In the genomic region with DNA sequence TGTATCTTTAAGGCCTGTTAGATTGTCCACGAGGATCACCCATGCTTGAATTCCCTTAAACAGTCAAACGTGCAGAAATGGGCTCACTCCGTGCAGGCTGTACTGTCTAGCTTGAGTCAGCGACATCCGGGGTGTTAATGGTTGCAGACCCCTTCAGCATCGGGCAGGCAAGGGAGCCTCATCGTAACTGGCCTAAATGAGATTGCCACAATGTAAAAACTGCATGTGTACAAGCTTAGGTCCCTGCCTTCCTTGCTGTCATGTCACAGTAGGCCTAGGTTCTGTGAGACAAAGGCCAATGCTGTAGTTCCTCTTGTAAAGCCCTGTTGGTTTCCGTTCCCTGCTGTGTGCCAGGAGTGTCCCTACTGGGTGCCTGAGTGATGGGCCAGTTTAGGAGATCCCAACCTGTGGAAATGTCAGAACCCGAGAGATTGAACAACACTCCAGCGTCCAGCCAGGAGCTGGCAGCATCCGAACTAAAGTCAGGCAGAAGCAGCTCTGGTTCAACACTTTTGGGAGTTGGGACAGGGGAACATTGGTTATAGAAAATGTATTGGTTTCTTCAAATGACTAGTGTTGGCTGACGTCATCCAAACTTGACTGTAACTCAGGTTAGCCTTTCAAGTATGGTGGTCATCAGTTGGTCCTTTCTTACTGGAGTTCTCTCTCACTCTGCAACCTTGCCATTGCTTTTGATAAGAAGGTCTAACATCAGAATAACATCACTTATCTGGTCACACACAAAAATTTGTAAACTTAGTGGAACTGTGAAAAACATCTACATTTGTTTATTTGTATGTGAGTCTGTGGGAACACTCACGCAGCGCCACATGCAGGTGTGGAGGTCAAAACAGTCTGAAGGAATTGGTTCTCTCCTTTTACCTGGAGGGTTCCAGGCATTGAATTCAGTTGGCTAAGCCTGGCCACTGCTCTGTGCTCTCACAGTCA, we compare ENCODE assay signal across 8 mouse cellular contexts. TPM values are rescaled to one million over a fixed set of nuclear protein-coding genes. Genes with fewer than 3 reads are reported as not detected.
DNase-seq lines count a peak whose midpoint lies in the region; ATAC-seq lines count a peak whose summit lies in the region.

No protein-coding gene starts in this region.

- peak overlapping the region; percentile 74 for H3K4me3 ChIP-seq in heart, embryonic 10.5 days
- peak overlapping the region; percentile 72 for H3K4me3 ChIP-seq in limb, embryonic 12.5 days (replicated peaks)
- H3K4me3 ChIP-seq in midbrain, embryonic 12.5 days, result peak overlapping the region; percentile 75

- H3K4me2 ChIP-seq in limb, embryonic 12.5 days, result peak overlapping the region; percentile 91
- H3K4me2 ChIP-seq in midbrain, embryonic 12.5 days (replicated peaks), result peak overlapping the region; percentile 86

- peaks cover 18% of the 10 kb centered on the region; the same call in 1 of the 2 replicates for H3K36me3 ChIP-seq in heart, embryonic 10.5 days
- H3K36me3 ChIP-seq in limb, embryonic 12.5 days, result 0 out of 2 replicates have a peak, but pooled peaks cover 21% of the 10 kb centered on the region
- H3K36me3 ChIP-seq in midbrain, embryonic 12.5 days, result peaks cover 5% of the 10 kb centered on the region; the same call in 1 of the 2 replicates

- peaks cover 9% of the 10 kb centered on the region for H3K4me1 ChIP-seq in heart, embryonic 10.5 days
- H3K4me1 ChIP-seq in limb, embryonic 12.5 days (replicated peaks), result peaks cover 17% of the 10 kb centered on the region
- H3K4me1 ChIP-seq in midbrain, embryonic 12.5 days, result peaks cover 21% of the 10 kb centered on the region

- no peaks in the 10 kb centered on the region for H3K27me3 ChIP-seq in heart, embryonic 10.5 days (ENCODE audit: insufficient read depth, poor library complexity, severe bottlenecking)
- no peaks in the 10 kb centered on the region for H3K27me3 ChIP-seq in limb, embryonic 12.5 days
- H3K27me3 ChIP-seq in midbrain, embryonic 12.5 days, result no peaks in the 10 kb centered on the region

- H3K9me3 ChIP-seq in heart, embryonic 10.5 days, result no peaks in the 10 kb centered on the region
- H3K9me3 ChIP-seq in limb, embryonic 12.5 days, result no peaks in the 10 kb centered on the region
- no peaks in the 10 kb centered on the region for H3K9me3 ChIP-seq in midbrain, embryonic 12.5 days

- peak; percentile 17; the same call in 1 of the 2 replicates for ATAC-seq in limb, embryonic 12.5 days (ENCODE audit: insufficient number of reproducible peaks, insufficient read depth, low FRiP score, low TSS enrichment, low read depth)
- ATAC-seq in midbrain, embryonic 12.5 days (ENCODE audit: low FRiP score, low read depth), result peak; percentile 41

- 29% methylated on average over 14 of the region's 14 CpGs for WGBS in heart, embryonic 10.5 days
- 27% methylated on average over 14 of the region's 14 CpGs for WGBS in limb, embryonic 12.5 days
- WGBS in midbrain, embryonic 12.5 days, result 29% methylated on average over 14 of the region's 14 CpGs

- DNase-seq in ovary, postnatal 10 days (ENCODE audit: low spot score), result peak; percentile 35
- no peak for DNase-seq in ovary, adult 18-20 months (ENCODE audit: low spot score)
- DNase-seq in brain, adult 2 months (ENCODE audit: low read depth, low spot score), result peak; percentile 63
- no peak for DNase-seq in heart, embryonic 10.5 days (ENCODE audit: low spot score)
- peak; percentile 42 for DNase-seq in testis, postnatal 14 days (ENCODE audit: low spot score)
- no peak for DNase-seq in urinary bladder, adult 2 months (ENCODE audit: low spot score)

- H3K27ac ChIP-seq in heart, embryonic 10.5 days, result peak overlapping the region; percentile 96
- peak overlapping the region; percentile 100 for H3K27ac ChIP-seq in limb, embryonic 12.5 days
- H3K27ac ChIP-seq in midbrain, embryonic 12.5 days (replicated peaks), result peak overlapping the region; percentile 98

- peak overlapping the region; percentile 93 for H3K9ac ChIP-seq in limb, embryonic 12.5 days (replicated peaks)
- H3K9ac ChIP-seq in midbrain, embryonic 12.5 days (replicated peaks), result peak overlapping the region; percentile 92

RNA-seq across cellular contexts. Expression of gene Unk, which starts 1.1 kb away (rescaled TPM):
- 33.3 and 37.1 TPM in 2 replicates for polyA plus RNA-seq in heart, embryonic 10.5 days (2016; fragmentation: Nextera tagmentation; extraction: Ambion mirVana)
- polyA plus RNA-seq in limb, embryonic 12.5 days (2016; fragmentation: Nextera tagmentation; extraction: Ambion mirVana), result 50.0 and 51.8 TPM in 2 replicates
- polyA plus RNA-seq in midbrain, embryonic 12.5 days (2016; fragmentation: Nextera tagmentation; extraction: Ambion mirVana), result 50.3 and 51.5 TPM in 2 replicates
- polyA plus RNA-seq in urinary bladder, adult 2 months (2012; rRNA removed), result 23.3 and 23.7 TPM in 2 replicates

RNA-seq across cellular contexts. Expression of gene H3f3b, which starts 3.4 kb away (rescaled TPM):
- 684 and 1,078 TPM in 2 replicates for polyA plus RNA-seq in heart, embryonic 10.5 days (2016; fragmentation: Nextera tagmentation; extraction: Ambion mirVana)
- 2,405 and 2,474 TPM in 2 replicates for polyA plus RNA-seq in limb, embryonic 12.5 days (2016; fragmentation: Nextera tagmentation; extraction: Ambion mirVana)
- 2,249 and 2,254 TPM in 2 replicates for polyA plus RNA-seq in midbrain, embryonic 12.5 days (2016; fragmentation: Nextera tagmentation; extraction: Ambion mirVana)
- 374 and 394 TPM in 2 replicates for polyA plus RNA-seq in urinary bladder, adult 2 months (2012; rRNA removed)

RNA-seq across cellular contexts. Expression of gene Galk1, which starts 18.7 kb away (rescaled TPM):
- 202 and 273 TPM in 2 replicates for polyA plus RNA-seq in heart, embryonic 10.5 days (2016; fragmentation: Nextera tagmentation; extraction: Ambion mirVana)
- 181 and 182 TPM in 2 replicates for polyA plus RNA-seq in limb, embryonic 12.5 days (2016; fragmentation: Nextera tagmentation; extraction: Ambion mirVana)
- polyA plus RNA-seq in midbrain, embryonic 12.5 days (2016; fragmentation: Nextera tagmentation; extraction: Ambion mirVana), result 75.3 and 92.6 TPM in 2 replicates
- polyA plus RNA-seq in urinary bladder, adult 2 months (2012; rRNA removed), result 45.4 and 51.7 TPM in 2 replicates

RNA-seq across cellular contexts. Expression of gene Unc13d, which starts 46.6 kb away (rescaled TPM):
- polyA plus RNA-seq in heart, embryonic 10.5 days (2016; fragmentation: Nextera tagmentation; extraction: Ambion mirVana), result 6.1 and 7.2 TPM in 2 replicates
- 1.4 and 1.7 TPM in 2 replicates for polyA plus RNA-seq in limb, embryonic 12.5 days (2016; fragmentation: Nextera tagmentation; extraction: Ambion mirVana)
- polyA plus RNA-seq in midbrain, embryonic 12.5 days (2016; fragmentation: Nextera tagmentation; extraction: Ambion mirVana), result 0.92 and 1.3 TPM in 2 replicates
- polyA plus RNA-seq in urinary bladder, adult 2 months (2012; rRNA removed), result 4.5 and 5.6 TPM in 2 replicates

RNA-seq across cellular contexts. Expression of gene Wbp2, which starts 55.6 kb away (rescaled TPM):
- 122 and 158 TPM in 2 replicates for polyA plus RNA-seq in heart, embryonic 10.5 days (2016; fragmentation: Nextera tagmentation; extraction: Ambion mirVana)
- 33.2 and 36.6 TPM in 2 replicates for polyA plus RNA-seq in limb, embryonic 12.5 days (2016; fragmentation: Nextera tagmentation; extraction: Ambion mirVana)
- polyA plus RNA-seq in midbrain, embryonic 12.5 days (2016; fragmentation: Nextera tagmentation; extraction: Ambion mirVana), result 92.4 and 102 TPM in 2 replicates
- polyA plus RNA-seq in urinary bladder, adult 2 months (2012; rRNA removed), result 119 and 147 TPM in 2 replicates

Comparison
In these comparisons a context has a peak if more than half of its experiments do, and no peak if none do; other contexts are left out.
1. DNase-seq: peak in ovary, postnatal 10 days (single experiment), brain, adult 2 months (single experiment) and testis, postnatal 14 days (single experiment); none in ovary, adult 18-20 months (single experiment), heart, embryonic 10.5 days (single experiment) and urinary bladder, adult 2 months (single experiment).
2. Peak in every context shown above with its lines, with median percentiles within 50 percentile points of each other: H3K27ac ChIP-seq and H3K4me3 ChIP-seq.